Comparison of ENCODE assay signal across 17 mouse cellular contexts in genomic region chr11:109011161-109011560, GRCm38 (mm10).
"Had no signal": no experiment of that assay in that cellular context is flagged by ENCODE, and none has a peak within 500 bp of the region (broad histone marks: within the 10 kb centered on the region; RNA-seq: fewer than 3 reads in every experiment).

No protein-coding gene starts in this region.

- H3K4me1 ChIP-seq: neural tube, embryonic 12.5 days; neural tube, embryonic 13.5 days; neural tube, embryonic 15.5 days; stomach, embryonic 15.5 days had no signal

- DNase-seq: retina, postnatal 1 day; right cerebral cortex, adult 18-20 months; right cerebral cortex, postnatal 14 days; right cerebral cortex, postnatal 25 days; right cerebral cortex, postnatal 4 days; spleen, adult 18-20 months; thymus, adult 18-20 months; thymus, adult 2 months; thymus, postnatal 14 days; thymus, postnatal 25 days; thymus, postnatal 36 days; thymus, postnatal 4 days had no signal

- H3K27ac ChIP-seq: neural tube, embryonic 12.5 days; neural tube, embryonic 13.5 days; neural tube, embryonic 15.5 days; stomach, embryonic 15.5 days; stomach, postnatal 0 days had no signal

- H3K36me3 ChIP-seq: neural tube, embryonic 12.5 days; neural tube, embryonic 13.5 days; neural tube, embryonic 15.5 days; stomach, embryonic 15.5 days had no signal

- H3K4me3 ChIP-seq: neural tube, embryonic 12.5 days; neural tube, embryonic 13.5 days; neural tube, embryonic 15.5 days; stomach, embryonic 15.5 days had no signal

- H3K27me3 ChIP-seq: neural tube, embryonic 12.5 days; neural tube, embryonic 13.5 days; neural tube, embryonic 15.5 days; stomach, embryonic 15.5 days had no signal

- H3K9ac ChIP-seq: neural tube, embryonic 12.5 days; neural tube, embryonic 13.5 days; neural tube, embryonic 15.5 days; stomach, embryonic 15.5 days had no signal
